Comparison of ENCODE assay signal across 33 mouse cellular contexts in the genomic region with DNA sequence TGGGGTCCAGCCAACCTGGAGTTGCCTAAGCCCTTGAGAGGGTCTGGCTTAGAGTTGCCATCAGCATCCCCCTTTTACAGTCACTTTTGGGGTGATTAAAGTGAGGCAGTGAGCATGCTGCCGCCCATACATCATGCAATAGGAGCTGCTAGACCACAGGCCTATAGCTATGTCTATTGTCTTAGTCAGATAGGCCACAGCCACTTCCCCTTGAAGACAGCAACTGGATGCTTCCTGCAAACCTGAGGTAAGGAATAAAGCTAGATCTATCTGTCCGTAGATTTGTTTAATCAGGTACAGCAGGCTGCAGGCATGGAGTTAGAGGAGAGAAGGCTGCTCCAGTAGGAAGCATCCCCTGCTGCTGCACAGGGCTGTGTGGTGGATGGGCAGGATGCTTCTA. TPM values are rescaled to one million over a fixed set of nuclear protein-coding genes. Genes with fewer than 3 reads are reported as not detected.
"Had no signal": no experiment of that assay in that cellular context is flagged by ENCODE, and none has a peak within 500 bp of the region (broad histone marks: within the 10 kb centered on the region; RNA-seq: fewer than 3 reads in every experiment).

No protein-coding gene starts in this region.

- ATAC-seq: hindbrain, embryonic 16.5 days; inflammation-experienced regulatory T-cells, adult 6 months; intestine, embryonic 15.5 days; intestine, postnatal 0 days had no signal

- H3K9me3 ChIP-seq: heart, embryonic 10.5 days; hindbrain, embryonic 12.5 days; intestine, embryonic 15.5 days; limb, embryonic 10.5 days; limb, embryonic 12.5 days had no signal

- H3K27me3 ChIP-seq: heart, embryonic 12.5 days; hindbrain, embryonic 12.5 days; intestine, embryonic 15.5 days; limb, embryonic 12.5 days had no signal

- H3K9ac ChIP-seq: heart, embryonic 12.5 days; hindbrain, embryonic 12.5 days; hindbrain, embryonic 14.5 days; intestine, embryonic 15.5 days; limb, embryonic 12.5 days had no signal

- DNase-seq: gastrocnemius, postnatal 14 days; heart, adult 18-20 months; heart, postnatal 10 days; heart, postnatal 4 days; kidney, postnatal 10 days; kidney, postnatal 4 days; liver had no signal

- H3K4me3 ChIP-seq: heart, embryonic 10.5 days; heart, embryonic 12.5 days; hindbrain, embryonic 10.5 days; hindbrain, embryonic 12.5 days; intestine, embryonic 15.5 days; layer of hippocampus, adult 2 months; left cerebral cortex, adult 2 months; limb, embryonic 10.5 days; limb, embryonic 12.5 days had no signal

- H3K4me2 ChIP-seq: heart, embryonic 12.5 days; hindbrain, embryonic 12.5 days; hindbrain, embryonic 14.5 days; intestine, embryonic 15.5 days; limb, embryonic 12.5 days had no signal

- H3K4me1 ChIP-seq: heart, embryonic 12.5 days; hindbrain, embryonic 10.5 days; hindbrain, embryonic 12.5 days; intestine, embryonic 15.5 days; limb, embryonic 10.5 days; limb, embryonic 12.5 days had no signal

- H3K27ac ChIP-seq: heart, embryonic 10.5 days; hindbrain, embryonic 10.5 days; hindbrain, embryonic 12.5 days; hindbrain, embryonic 14.5 days; intestine, embryonic 15.5 days; layer of hippocampus, adult 2 months; left cerebral cortex, adult 2 months; limb, embryonic 10.5 days; limb, embryonic 12.5 days had no signal

- H3K36me3 ChIP-seq: heart, embryonic 12.5 days; hindbrain, embryonic 10.5 days; hindbrain, embryonic 12.5 days; intestine, embryonic 15.5 days; limb, embryonic 10.5 days; limb, embryonic 12.5 days had no signal

RNA-seq across cellular contexts. Expression of gene Ftcd, which starts 4.4 kb away (rescaled TPM):
- total RNA-seq: gastrocnemius, postnatal 14 days; granulocyte monocyte progenitor cell, adult 5-6 weeks; heart, adult 18-20 months; heart, adult 8-10 months; heart, postnatal 25 days; layer of hippocampus, adult 2 months; layer of hippocampus, postnatal 10 days; layer of hippocampus, postnatal 25 days; left cerebral cortex, adult 2 months; left cerebral cortex, postnatal 14 days; left cerebral cortex, postnatal 36 days had no signal
- polyA plus RNA-seq: hindbrain, embryonic 10.5 days; hindbrain, embryonic 12.5 days; hindbrain, embryonic 14.5 days; inflammation-experienced regulatory T-cells, adult 6 months; limb, embryonic 10.5 days; limb, embryonic 12.5 days had no signal

RNA-seq across cellular contexts. Expression of gene Spatc1l, which starts 9.0 kb away (rescaled TPM):
- total RNA-seq: gastrocnemius, adult 18-20 months; gastrocnemius, adult 8-10 months; gastrocnemius, postnatal 14 days; gastrocnemius, postnatal 4 days; granulocyte monocyte progenitor cell, adult 5-6 weeks; heart, adult 18-20 months; heart, adult 8-10 months; heart, postnatal 10 days; heart, postnatal 25 days; heart, postnatal 4 days; layer of hippocampus, adult 2 months; layer of hippocampus, postnatal 10 days; layer of hippocampus, postnatal 25 days; left cerebral cortex, adult 2 months; left cerebral cortex, postnatal 14 days; left cerebral cortex, postnatal 36 days had no signal
- polyA plus RNA-seq: heart, embryonic 12.5 days; heart, embryonic 14.5 days; hindbrain, embryonic 10.5 days; hindbrain, embryonic 12.5 days; hindbrain, embryonic 14.5 days; hindbrain, embryonic 16.5 days; inflammation-experienced regulatory T-cells, adult 6 months; intestine, embryonic 15.5 days; intestine, postnatal 0 days; kidney, embryonic 14.5 days; kidney, embryonic 16.5 days; limb, embryonic 10.5 days; limb, embryonic 12.5 days had no signal

RNA-seq across cellular contexts. Expression of gene Col6a2, which starts 52.4 kb away (rescaled TPM):
- total RNA-seq: granulocyte monocyte progenitor cell, adult 5-6 weeks had no signal
- polyA plus RNA-seq: inflammation-experienced regulatory T-cells, adult 6 months had no signal
